Mouse (Mus musculus) intestine, embryonic 16.5 days (tissue): ENCODE results near the gene Kcnk5. TPM values are rescaled to one million over a fixed set of nuclear protein-coding genes. Genes with fewer than 3 reads are reported as not detected.

ENCODE experiments used
- ATAC-seq: fragments of 200-750 bp; cut with Nextera tagmentation; 2 replicates; pipeline ENCODE4 v1.8.0; 2017; ENCODE audit warnings: moderate TSS enrichment, moderate library complexity
- H3K27ac ChIP-seq: fragments of 300-500 bp; sonication (generic); 2 replicates; pipeline ENCODE4 v1.5.1; 2014; ENCODE audit warnings: mild to moderate bottlenecking, low read length
- H3K27me3 ChIP-seq: fragments of 300-500 bp; sonication (generic); replicated peaks from 2 replicates; pipeline ENCODE4 v1.6.1; 2014; ENCODE audit warnings: low read length, control low read depth, mixed read lengths; ENCODE audit not compliant: control insufficient read depth, insufficient read depth
- H3K36me3 ChIP-seq: fragments of 300-500 bp; sonication (generic); 2 replicates; pipeline ENCODE4 v1.6.1; 2014; ENCODE audit warnings: low read length, control low read depth; ENCODE audit not compliant: control insufficient read depth, insufficient read depth
- H3K4me1 ChIP-seq: fragments of 300-500 bp; sonication (generic); 2 replicates; pipeline ENCODE4 v1.6.1; 2014; ENCODE audit warnings: low read length, control low read depth, mixed read lengths; ENCODE audit not compliant: control insufficient read depth, insufficient read depth
- H3K4me2 ChIP-seq: fragments of 300-500 bp; sonication (generic); 2 replicates; pipeline ENCODE4 v1.6.1; 2014; ENCODE audit warnings: low read depth, low read length, control low read depth
- H3K4me3 ChIP-seq: fragments of 300-500 bp; sonication (generic); 2 replicates; pipeline ENCODE4 v1.5.1; 2014; ENCODE audit warnings: mild to moderate bottlenecking, low read length
- H3K9ac ChIP-seq: fragments of 300-500 bp; sonication (generic); 2 replicates; pipeline ENCODE4 v1.6.1; 2014; ENCODE audit warnings: low read depth, low read length
- H3K9me3 ChIP-seq: fragments of 300-500 bp; sonication (generic); 2 replicates; pipeline ENCODE4 v1.6.1; 2016; ENCODE audit warnings: low read length, control low read depth; ENCODE audit not compliant: control insufficient read depth
- WGBS: fragments of 180-500 bp; shearing (Covaris S2); extraction: QIAGEN DNeasy Blood & Tissue Kit; methylation state at CpG from one replicate; pipeline ENCODE4 v1.1.7; 2014; 5-methylcytosine and 5-hydroxymethylcytosine counted together
- polyA plus RNA-seq: library from polyadenylated mRNA; unstranded; fragments of >200 nt; fragmentation: Nextera tagmentation; extraction: Ambion mirVana; gene quantifications from 2 replicates; pipeline ENCODE4 v1.2.1, GENCODE M21; 2015

Gene Kcnk5
- polyA plus RNA-seq, 1 experiment from 2014 or later: 10.9 TPM

- H3K9me3 ChIP-seq: no peaks in the 10 kb centered on the region
- no peak overlapping the region for H3K4me3 ChIP-seq
- no peak; the same call in 1 of the 2 replicates for ATAC-seq
- no peaks in the 10 kb centered on the region for H3K36me3 ChIP-seq
- no peak overlapping the region for H3K4me2 ChIP-seq
- H3K27ac ChIP-seq: no peak overlapping the region
- 48% methylated on average over 9 of the region's 9 CpGs for WGBS
- 0 out of 2 replicates have a peak, but pooled peaks cover 4% of the 10 kb centered on the region for H3K4me1 ChIP-seq
- H3K9ac ChIP-seq: no peak overlapping the region
- no peaks in the 10 kb centered on the region for H3K27me3 ChIP-seq
Observed at GRCm38 (mm10) chr14:20116149-20116605, 65.4 kb downstream of the Kcnk5 start.

- Histone ChIP-seq H3K9me3 (no peaks in the 10 kb centered on the region), H3K9ac (no peak overlapping the region), H3K36me3 (no peaks in the 10 kb centered on the region), H3K4me2 (no peak overlapping the region), H3K27ac (no peak overlapping the region), H3K4me1 (0 out of 2 replicates have a peak, but pooled peaks cover 4% of the 10 kb centered on the region), H3K4me3 (no peak overlapping the region), H3K27me3 (no peaks in the 10 kb centered on the region)
- no peak for ATAC-seq
- WGBS: 87% methylated on average over 6 of the region's 6 CpGs
Observed at GRCm38 (mm10) chr14:20114951-20115350, 66.7 kb downstream of the Kcnk5 start.

- peak; percentile 77 for ATAC-seq
- 7% methylated on average over 6 of the region's 6 CpGs for WGBS
- H3K27me3 ChIP-seq: no peaks in the 10 kb centered on the region
- H3K36me3 ChIP-seq: no peaks in the 10 kb centered on the region
- no peak overlapping the region for H3K9ac ChIP-seq
- no peaks in the 10 kb centered on the region for H3K9me3 ChIP-seq
- no peak overlapping the region for H3K4me3 ChIP-seq
- H3K4me2 ChIP-seq: no peak overlapping the region
- H3K27ac ChIP-seq: no peak overlapping the region
- H3K4me1 ChIP-seq: 0 out of 2 replicates have a peak, but pooled peaks cover 4% of the 10 kb centered on the region
Observed at GRCm38 (mm10) chr14:20113964-20114363, 67.6 kb downstream of the Kcnk5 start.

GRCm38 (mm10) chr14:20113189-20113961, 68.2 kb downstream of the Kcnk5 start:
- H3K4me2 ChIP-seq: no peak overlapping the region
- H3K9me3 ChIP-seq: no peaks in the 10 kb centered on the region
- no peak overlapping the region for H3K27ac ChIP-seq
- no peaks in the 10 kb centered on the region for H3K27me3 ChIP-seq
- H3K4me1 ChIP-seq: 0 out of 2 replicates have a peak, but pooled peaks cover 4% of the 10 kb centered on the region
- H3K9ac ChIP-seq: no peak overlapping the region
- ATAC-seq: peak; percentile 6; the same call in 1 of the 2 replicates
- H3K36me3 ChIP-seq: no peaks in the 10 kb centered on the region
- WGBS: 43% methylated on average over 7 of the region's 7 CpGs
- H3K4me3 ChIP-seq: no peak overlapping the region

GRCm38 (mm10) chr14:20112218-20112617, 69.4 kb downstream of the Kcnk5 start:
- no peak overlapping the region for H3K9ac ChIP-seq
- 72% methylated on average over 3 of the region's 3 CpGs for WGBS

GRCm38 (mm10) chr14:20110945-20111344, 70.7 kb downstream of the Kcnk5 start:
- H3K27me3 ChIP-seq: no peaks in the 10 kb centered on the region
- H3K9me3 ChIP-seq: no peaks in the 10 kb centered on the region
- no peaks in the 10 kb centered on the region for H3K4me1 ChIP-seq
- H3K4me3 ChIP-seq: no peak overlapping the region
- WGBS: 71% methylated on average over 1 of the region's 1 CpGs
- ATAC-seq: no peak
- H3K27ac ChIP-seq: no peak overlapping the region
- no peak overlapping the region for H3K4me2 ChIP-seq
- no peak overlapping the region for H3K9ac ChIP-seq
- H3K36me3 ChIP-seq: no peaks in the 10 kb centered on the region

More at GRCm38 (mm10) chr14:20112218-20112617, 69.4 kb downstream of the Kcnk5 start:
- H3K27ac ChIP-seq: no peak overlapping the region
- H3K4me2 ChIP-seq: no peak overlapping the region
- H3K4me1 ChIP-seq: 0 out of 2 replicates have a peak, but pooled peaks cover 4% of the 10 kb centered on the region
- no peak for ATAC-seq
- no peak overlapping the region for H3K4me3 ChIP-seq
- no peaks in the 10 kb centered on the region for H3K9me3 ChIP-seq
- H3K36me3 ChIP-seq: no peaks in the 10 kb centered on the region
- H3K27me3 ChIP-seq: no peaks in the 10 kb centered on the region

GRCm38 (mm10) chr14:20106271-20106670, 75.3 kb downstream of the Kcnk5 start:
- ATAC-seq: no peak
- 53% methylated on average over 6 of the region's 6 CpGs for WGBS
- H3K9me3 ChIP-seq: no peaks in the 10 kb centered on the region

GRCm38 (mm10) chr14:20103207-20103606, 78.4 kb downstream of the Kcnk5 start:
- Histone ChIP-seq H3K9ac (no peak overlapping the region), H3K36me3 (no peaks in the 10 kb centered on the region), H3K4me3 (no peak overlapping the region), H3K9me3 (no peaks in the 10 kb centered on the region), H3K27ac (no peak overlapping the region), H3K27me3 (no peaks in the 10 kb centered on the region), H3K4me1 (no peaks in the 10 kb centered on the region), H3K4me2 (no peak overlapping the region)
- 40% methylated on average over 4 of the region's 4 CpGs for WGBS
- no peak for ATAC-seq

More at GRCm38 (mm10) chr14:20106271-20106670, 75.3 kb downstream of the Kcnk5 start:
- Histone ChIP-seq H3K27ac (no peak overlapping the region), H3K4me2 (no peak overlapping the region), H3K9ac (no peak overlapping the region), H3K4me1 (no peaks in the 10 kb centered on the region), H3K36me3 (no peaks in the 10 kb centered on the region), H3K27me3 (no peaks in the 10 kb centered on the region), H3K4me3 (no peak overlapping the region)

- Histone ChIP-seq H3K36me3 (no peaks in the 10 kb centered on the region), H3K4me1 (no peaks in the 10 kb centered on the region), H3K9me3 (no peaks in the 10 kb centered on the region), H3K4me3 (no peak overlapping the region), H3K27ac (no peak overlapping the region), H3K9ac (no peak overlapping the region), H3K4me2 (no peak overlapping the region), H3K27me3 (no peaks in the 10 kb centered on the region)
- WGBS: 40% methylated on average over 5 of the region's 5 CpGs
- ATAC-seq: peak; percentile 33; the same call in 1 of the 2 replicates
Observed at GRCm38 (mm10) chr14:20098061-20098460, 83.5 kb downstream of the Kcnk5 start.
